Mouse (Mus musculus): ENCODE data around the gene Med27. TPM values are rescaled to one million over a fixed set of nuclear protein-coding genes. Genes with fewer than 3 reads are reported as not detected.

The Med27 gene
- polyA plus RNA-seq, 2 experiments from 2014 or later, result 30.7 to 32.3 TPM

DNA sequence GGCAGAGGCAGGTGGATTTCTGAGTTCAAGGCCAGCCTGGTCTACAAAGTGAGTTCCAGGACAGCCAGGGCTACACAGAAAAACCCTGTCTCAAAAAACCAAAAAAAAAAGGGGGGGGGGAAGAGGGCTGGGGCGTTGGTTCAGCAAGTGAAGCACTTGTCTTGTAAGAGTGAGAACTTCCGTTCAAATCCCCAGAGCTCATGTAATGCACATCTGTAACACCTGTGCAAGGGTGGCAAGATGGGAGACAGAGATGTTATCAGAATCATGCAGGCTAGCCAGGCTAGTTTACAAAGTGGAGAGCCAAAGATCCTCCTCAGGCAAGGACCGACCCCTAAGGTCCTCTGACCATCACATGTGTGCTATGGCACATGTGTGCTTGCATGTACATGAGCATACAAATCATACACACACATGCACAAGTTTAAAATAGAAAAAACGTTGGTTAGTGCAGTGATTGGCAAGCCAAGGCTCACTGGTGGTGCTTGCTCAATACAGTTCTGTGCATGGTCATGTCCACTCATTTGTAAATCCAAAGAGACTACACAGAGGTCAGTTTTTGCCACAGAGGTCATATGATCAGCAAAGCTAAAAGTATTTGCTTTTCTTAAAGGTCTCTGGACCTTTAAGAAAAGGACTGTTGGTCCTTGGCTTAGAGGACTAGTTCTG is 91.4 kb downstream of the Med27 start:
- no peak for ATAC-seq

DNA sequence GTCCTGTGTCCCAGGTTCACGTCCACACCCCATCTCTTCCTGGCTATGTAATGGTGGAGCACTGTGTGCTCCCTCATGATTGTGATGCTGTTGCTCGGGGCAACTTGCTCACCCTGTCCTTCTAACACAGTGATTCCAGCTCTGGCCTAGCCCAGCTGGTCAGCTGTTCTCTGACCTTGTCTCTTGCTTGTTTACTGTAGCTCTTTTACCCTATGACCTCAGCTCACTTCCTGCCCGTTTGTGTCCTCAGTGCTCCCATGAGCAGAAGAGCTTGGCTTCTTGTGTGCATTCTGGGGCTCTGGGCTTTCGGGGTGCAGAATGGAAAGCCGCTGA is 91.9 kb downstream of the Med27 start:
- ATAC-seq, result no peak

DNA sequence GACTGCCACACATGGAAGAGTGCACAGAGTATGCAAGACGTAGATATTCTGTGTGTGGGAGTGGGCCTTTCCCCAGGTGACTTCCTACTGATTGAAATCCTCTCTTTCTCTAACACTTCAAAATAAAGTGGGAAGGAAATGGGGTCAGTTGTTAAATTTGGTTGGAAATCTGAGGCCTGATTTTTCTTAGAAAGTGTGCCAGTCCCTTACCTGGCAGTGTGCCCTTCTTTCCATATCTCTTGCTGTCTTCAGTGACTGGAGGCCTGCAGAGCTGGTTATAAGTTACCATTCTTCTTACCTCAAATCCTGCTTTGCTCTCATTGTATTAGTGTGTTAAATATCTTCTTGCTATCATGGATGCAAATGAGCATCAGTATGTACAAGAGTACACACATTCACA is 92.4 kb downstream of the Med27 start:
- ATAC-seq, result no peak

DNA sequence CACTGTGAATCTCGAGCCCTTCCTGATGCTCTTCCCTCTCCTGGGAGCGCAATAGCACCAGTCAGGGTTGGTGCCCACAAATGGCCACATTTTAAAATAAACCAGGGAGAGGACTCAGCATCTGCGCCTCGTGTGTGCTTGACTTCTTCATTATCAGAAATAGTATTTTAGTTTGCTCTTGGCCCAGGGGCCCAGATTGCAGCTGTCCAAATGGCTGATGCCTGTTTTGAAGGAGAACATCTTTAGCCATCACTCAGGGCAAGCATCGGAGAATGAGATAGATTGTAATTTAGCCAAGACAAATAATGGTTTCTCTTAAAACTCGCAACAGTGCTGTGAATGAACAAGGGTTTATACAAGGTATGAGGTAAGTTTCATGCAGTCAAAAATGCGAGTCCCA is 92.8 kb downstream of the Med27 start:
- no peak for ATAC-seq

DNA sequence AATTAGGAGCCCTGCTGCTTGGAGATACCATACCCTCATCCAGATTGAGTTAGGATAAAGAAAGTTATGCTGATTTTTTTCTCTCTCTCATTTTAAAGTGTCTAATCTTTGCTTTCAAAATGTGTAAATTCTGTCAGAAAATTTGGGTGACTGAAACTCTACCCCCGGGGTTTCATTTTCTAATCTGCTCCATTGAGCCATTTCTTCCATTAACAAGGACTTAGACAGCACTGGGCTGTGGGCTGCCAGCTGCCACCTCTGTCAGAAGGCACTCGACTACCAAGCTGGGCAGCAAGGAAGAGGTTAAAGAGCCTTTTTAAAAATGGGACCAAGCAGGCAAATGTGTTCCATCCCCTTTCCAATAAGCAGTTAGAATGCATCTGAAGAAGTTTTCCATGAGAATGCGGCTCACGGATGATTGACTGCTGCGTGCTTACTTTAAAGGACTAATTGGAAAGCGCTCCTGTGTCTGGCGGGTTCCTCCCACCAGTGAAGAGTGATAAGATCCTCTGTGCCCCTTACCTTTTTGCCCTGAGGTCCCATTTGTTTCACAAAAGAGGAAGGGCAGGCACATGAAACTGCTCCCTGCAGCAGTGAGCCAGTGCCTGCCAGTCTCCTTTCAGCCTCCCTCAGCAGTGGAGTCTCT is 93.4 kb downstream of the Med27 start:
- no peak for ATAC-seq

DNA sequence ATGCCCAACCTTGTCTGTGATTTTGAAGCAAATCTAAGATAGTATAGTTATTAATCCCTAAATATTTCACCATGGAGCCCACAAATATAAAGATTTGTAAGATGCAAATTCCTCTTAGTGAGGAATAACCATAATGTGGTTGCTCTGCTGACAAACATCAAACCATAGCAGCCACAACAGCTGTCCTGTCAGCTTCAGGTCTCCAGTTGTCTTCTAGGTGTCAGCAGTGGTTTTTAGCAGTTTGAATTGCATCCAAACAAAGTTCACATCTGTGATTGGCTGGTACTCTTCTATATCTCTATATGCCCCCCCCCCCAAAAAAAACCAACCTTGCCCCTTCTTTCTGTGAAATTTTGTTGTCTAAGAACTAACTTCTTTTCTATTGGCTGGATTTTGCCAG is 95.7 kb downstream of the Med27 start:
- no peak for ATAC-seq

DNA sequence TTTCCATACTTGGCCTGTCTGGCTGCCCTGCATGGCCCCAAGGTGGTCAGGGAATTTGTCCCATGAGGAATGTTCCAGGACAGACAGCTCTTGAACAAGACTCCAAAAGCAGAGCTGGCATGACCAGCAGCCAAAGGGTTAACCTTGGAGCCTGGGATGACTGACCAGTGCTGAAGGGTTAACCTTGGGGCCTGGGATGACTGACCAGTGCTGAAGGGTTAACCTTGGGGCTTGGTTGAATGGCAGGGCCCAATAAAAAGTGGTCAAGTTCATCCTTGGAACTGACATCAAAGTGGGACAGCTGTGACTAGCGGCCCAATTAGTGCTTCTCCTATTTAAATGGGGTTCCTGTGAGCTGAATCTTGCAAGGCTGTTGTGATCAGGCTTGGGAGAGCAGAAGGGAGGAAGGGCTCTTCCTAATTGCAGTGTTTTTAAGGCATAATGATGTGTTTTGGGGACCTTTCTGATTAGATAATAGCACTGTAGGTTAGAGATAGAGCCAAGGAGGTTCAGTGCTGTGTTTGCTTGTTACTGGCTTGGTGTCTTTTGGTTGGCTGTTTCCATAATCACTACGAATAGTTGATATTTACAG is 97.1 kb downstream of the Med27 start:
- ATAC-seq, result no peak

DNA sequence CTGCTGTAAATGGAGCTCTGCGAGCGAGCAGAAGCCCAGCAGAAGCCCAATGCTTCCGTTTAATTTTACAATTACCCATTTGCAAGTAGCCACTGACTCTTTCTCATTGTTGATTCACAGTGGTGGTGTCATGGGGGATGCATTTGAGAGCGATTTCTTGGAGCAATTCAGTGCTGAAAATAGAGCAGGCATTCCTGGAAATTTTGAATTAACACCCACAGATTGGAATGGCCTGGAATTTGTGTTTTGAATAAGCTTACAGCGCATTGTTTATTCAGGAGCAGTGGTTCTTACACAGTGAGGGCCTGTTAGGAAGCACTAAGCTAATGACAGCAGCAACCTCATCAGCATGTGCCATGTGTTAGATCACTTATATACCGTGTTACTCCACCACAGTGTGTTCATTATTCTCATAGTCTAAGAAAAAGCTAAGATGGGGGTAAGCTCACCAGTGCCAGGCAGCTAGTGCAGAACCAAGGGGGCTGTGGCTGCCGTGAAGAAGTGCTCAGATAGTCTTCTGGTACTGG is 101.9 kb downstream of the Med27 start:
- ATAC-seq, result no peak

DNA sequence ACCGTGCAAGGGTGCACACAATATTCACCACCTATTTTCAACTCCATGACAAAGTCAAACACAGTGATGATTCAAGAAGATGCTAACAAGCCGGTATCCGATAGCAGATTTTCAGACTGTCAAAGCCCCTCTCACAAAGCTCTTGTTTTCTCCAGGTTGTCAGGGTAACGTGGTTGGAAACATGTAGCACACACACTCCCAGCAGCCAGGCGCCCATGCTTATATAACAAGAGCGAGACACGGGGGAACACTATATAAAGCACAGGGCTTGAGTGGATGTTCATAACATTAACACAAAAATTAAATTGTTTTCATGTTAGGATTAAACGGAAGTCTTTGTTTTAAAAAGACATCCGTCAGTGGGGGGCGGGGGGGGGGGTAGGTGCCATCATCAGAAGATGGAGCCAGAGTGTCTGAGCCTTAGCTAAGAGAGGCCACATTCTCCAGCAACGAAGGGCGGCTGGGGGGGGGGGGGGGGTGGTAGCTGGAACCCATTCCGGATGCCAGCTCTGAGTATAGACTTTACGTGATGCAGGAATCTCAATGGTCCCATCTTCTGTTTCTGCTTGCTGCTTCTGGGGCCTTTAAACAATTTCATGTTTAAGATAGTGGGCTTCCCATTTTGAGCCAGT is 104.9 kb downstream of the Med27 start:
- no peak for ATAC-seq

DNA sequence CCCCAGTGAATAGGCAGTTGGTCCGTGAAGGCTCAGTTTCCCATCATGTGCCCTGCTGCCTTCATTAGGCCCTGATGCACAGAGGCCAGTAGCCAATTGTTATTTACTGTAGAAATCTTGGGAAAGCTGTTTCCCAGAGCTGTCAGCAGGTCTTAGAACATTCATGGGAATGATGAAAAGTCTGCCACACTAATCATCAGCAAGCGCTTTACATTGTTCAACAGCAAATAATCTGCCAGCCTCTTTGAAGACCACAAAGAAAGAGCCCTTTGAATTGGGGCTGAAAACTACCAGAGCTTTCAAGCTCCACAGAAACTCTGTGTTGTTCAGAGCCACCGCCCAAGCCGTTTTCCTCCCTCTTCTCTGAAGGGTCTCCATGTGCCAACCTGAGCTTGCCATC is 106.8 kb downstream of the Med27 start:
- no peak for ATAC-seq

DNA sequence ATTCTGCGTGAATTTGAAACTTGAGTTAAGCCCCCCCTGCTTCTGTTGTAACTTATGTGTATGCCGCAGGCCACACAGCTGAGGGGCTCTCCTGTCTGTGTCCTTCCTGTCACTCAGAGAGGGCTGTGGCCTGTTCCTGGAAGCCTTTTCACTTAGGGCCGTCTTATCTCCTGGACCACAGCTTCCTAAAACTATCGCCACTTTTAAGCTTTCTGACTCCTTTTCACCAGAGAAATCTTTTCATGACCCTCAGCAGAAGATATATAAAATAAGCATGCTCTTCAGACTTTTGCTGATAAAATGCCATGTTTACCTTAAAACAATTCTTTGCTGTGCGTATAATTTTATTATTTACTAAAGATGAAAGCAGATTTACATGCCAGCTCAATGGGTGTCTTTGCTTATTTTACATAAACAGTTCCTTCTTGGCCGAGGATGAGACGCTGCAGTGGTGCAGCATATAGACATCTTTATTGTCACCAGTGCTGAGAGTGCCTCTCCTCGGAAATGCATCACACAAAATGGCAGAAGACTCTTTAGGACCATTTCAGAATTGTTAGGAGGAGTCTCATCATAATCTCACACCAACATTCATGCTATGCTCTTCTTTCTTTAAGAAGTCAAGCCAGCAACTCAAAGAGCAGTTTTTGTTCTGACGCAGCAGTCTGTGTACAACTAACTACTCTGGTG is 110.2 kb downstream of the Med27 start:
- ATAC-seq, result no peak

DNA sequence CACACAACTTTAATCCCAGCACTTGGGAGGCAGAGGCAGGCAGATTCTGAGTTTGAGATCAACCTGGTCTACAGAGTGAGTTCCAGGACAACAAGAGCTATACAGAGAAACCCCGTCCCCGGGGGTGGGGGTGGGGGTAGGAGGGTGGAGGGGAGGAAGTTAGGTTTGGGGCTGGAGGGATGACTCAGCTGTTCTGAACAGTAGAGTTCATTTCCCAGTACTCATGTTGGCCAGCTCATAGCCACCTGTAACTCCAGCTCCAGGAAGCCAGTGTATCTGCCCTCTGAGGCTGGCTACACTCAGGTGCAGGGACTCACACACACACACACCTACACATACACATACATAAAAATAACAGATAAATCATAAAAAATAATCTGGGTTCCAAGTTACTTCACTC is 111.1 kb downstream of the Med27 start:
- ATAC-seq, result no peak

DNA sequence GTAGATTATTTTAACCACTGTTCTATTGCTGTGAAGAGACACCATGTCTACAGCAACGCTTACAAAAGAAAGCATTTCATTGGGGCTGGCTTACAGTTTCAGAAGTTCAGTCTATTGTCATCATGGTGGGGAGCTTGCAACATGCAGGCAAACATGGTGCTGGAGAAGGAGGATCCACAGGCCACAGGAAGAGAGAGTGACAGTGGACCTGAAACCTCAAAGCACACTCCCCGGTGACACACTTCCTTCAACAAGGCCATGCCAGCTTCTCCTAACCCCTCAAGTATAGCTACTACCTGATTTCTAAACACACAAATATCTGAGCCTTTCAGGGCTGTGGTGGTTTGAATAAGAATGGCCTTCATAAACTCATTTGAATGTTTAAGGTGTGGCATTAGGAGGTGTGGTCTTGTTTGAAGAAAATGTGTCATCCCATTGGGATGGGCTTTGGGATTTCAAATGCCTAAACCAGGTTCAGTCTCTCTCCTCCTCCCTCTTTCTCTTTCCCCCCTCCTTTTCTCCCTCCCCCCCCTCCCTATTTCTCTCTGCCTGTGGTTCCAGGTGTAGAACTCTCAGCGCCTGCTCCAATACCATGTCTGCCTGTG is 111.8 kb downstream of the Med27 start:
- ATAC-seq, result no peak

DNA sequence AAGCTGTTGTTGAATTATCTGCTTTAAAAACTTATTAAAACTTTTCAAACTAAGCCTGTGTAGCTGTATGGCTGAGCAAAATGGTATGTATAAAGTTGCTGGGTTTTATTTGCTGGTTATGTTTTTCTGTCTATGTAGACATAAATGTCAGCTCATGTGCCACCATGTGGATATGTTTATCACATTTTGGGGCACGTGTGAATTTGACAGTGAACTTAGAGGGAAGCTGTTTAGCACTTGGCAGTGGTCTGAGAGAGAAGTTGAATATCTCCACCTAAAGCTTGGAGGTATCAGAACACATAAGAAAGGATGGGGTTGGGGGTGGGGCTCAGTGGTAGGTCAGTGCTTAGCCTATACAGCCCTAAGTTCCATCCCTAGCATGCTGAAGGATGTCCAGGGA is 113.0 kb downstream of the Med27 start:
- no peak for ATAC-seq

DNA sequence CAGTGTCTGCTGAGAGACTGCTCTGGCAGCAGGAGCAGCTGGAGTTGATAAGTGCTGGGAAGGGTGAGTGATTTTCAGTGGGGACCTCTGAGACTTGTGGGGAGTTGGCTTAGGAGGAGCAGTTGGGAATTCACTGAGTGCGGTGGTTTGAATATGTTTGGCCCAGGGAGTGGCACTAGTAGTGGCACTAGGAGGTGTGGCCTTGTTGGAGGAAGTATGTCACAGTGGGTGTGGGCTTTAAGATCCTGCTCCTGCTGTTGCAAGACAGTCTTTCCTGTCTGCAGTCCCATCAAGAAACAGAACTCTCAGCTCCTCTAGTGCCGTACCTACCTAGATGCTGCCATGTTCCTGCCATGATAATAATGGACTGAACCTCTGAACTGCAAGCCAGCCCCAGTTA is 115.2 kb downstream of the Med27 start:
- no peak for ATAC-seq

DNA sequence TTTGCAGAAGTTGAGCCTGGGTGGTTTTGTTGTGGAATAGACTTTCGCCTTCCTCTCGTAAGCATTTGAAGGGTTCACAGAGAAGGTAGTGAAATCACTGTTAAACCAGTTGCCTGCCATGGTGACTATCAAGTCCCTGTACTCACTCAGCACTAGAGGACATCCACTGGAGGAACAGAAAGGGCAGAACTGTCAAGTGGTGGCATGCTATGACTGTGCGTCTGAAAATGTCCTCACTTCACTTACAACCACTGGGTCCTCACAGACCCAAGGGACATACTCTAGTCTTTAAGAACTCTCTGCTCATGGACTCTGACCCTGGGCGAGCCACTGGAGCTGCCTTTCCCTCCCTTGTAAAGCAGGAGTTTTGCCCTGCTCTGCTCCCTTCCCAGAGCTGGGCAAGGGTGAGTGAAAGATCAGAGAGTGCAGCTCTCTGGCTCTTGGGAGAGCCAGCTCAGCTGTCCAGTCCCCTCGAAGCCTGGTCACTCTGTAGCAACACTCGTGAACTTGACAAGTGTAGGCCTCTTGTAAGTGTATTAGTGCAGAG is 116.5 kb downstream of the Med27 start:
- ATAC-seq, result no peak

DNA sequence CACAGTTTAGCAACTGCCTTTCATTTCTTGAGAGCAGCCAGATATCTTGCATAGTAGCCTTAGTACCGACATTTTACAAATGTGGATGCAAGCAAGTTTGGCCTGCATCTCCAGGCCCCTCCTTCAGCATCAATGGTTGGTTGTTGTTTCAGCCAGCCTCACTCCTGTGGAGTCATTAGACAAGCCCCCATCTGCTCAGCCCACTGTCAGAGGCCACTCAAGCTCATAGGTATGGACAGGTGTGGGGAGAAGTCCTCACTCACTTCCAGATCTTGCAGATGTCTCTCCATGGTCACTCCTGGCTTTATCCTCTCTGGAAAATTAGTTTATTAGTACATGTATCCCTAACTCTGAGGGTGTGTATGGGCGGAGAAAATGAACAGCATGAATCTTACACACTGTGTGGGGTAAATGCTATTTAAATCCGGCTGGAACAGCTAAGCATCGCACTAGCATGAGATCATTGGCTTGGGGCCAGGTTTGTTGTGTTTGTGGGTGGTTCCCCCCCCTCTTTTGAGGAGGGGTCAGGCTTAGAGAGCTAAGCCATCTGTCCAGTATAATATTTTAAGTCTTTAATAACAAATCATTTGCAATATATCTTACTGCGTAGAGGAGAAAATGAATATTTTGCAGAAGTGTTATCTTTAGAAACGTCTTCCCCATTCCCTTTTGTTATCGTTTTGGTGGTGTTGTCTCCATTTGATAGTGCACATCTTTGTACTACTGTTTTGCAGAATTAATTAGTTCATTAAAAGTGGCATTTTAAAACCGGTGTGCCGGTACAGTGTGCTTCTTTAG is 118.4 kb downstream of the Med27 start:
- no peak for ATAC-seq

DNA sequence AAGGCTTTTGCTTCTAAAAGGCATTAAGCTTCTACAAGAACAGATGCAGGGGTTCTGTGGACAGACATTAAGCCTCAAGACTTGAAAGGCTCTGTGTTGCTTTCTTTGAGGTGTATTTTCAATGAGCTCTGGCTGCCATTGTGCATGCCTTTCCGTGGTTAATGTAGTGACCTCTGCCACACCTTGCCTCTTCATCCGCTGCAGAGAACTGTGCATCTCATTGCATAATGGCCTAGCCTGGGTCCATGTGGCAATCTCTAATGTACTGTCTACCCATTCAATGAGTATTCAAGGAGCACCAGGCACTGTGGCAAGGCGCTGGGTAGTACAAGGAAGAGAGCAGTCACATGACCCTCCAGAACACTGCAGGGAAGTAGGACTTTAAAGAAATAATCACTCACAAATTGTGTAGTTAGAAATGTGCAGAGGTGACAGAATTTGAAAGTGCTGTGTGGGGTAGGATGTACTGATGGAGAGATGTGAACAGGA is 119.1 kb downstream of the Med27 start:
- ATAC-seq, result no peak

DNA sequence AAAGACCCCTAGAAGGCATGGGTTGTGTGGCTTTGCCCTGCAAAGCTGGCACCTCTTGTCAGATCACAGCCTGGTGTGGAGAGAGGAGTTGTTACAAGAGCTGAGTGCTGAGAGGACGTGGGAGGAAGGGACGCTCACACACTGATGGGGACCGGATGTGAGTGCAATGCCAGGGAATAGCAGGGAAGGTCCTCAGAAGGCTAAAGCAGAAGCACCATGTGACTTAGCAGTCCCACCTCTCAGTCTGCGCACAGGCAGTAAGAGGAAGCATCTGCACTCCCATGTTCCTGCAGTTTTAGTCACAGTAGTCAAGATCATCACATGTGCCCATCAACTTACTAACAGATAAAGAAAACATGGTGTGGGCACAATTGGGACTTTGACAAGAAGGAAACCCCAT is 119.8 kb downstream of the Med27 start:
- ATAC-seq, result no peak

DNA sequence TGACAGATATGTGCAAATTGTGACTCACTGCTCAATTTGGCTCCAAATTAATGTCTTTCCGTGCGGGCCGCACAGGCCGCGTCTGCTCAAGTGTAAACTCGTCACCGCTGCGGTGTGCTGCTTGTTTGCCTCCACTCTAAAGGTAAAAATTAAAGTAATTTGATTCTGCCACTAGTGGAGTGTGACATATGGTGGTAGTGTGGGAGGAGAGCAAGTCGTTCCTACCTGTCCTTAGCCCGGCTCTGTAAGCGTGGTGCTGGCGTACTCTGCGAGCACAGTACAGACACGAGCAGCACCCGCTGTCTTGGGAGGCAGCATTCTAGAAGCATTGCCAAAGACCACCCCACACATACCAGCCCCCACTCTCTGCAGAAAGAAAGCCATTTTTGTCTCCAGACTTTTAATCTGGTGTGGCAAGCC is 121.9 kb downstream of the Med27 start:
- no peak for ATAC-seq

DNA sequence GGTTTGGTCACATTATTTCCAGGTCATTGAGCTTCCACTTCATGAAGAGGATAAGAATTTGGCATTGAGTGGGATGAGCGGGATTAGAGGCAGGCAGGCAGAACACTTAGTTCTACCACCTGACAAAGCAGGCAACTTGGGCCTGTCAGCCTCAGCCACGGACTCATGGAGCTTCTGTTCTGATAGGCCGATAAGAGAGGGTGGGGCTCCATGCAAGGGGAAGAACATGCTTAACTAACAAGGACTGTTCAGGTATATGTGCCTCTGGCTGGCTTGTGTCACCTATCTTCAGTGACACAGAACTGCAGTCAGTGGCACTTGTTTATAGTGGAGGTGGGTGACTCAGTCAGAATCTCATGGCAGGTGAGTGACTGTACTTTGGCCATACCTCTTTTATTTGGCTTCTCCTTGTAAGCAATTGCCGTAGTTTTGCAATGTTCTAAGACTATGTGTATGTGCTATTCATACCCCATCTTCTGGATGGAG is 126.4 kb downstream of the Med27 start:
- no peak for ATAC-seq

Measured in CD4-positive, CD25-positive, alpha-beta regulatory T cell, adult 4 months (primary cell).